Mouse (Mus musculus) limb, embryonic 13.5 days (tissue): ENCODE results near the gene Prkd2. TPM values are rescaled to one million over a fixed set of nuclear protein-coding genes. Genes with fewer than 3 reads are reported as not detected.

Experiments
- ATAC-seq: fragments of 200-750 bp; cut with Nextera tagmentation; 2 replicates; pipeline ENCODE4 v1.8.0; 2017; ENCODE audit warnings: low read depth, moderate number of reproducible peaks, moderate TSS enrichment; ENCODE audit not compliant: low FRiP score
- H3K27ac ChIP-seq: fragments of 300-500 bp; sonication (generic); 2 replicates; pipeline ENCODE4 v1.5.1; 2015; ENCODE audit warnings: inconsistent platforms, mild to moderate bottlenecking, moderate library complexity
- H3K27me3 ChIP-seq: fragments of 300-500 bp; sonication (generic); 2 replicates; pipeline ENCODE4 v1.6.1; 2015; ENCODE audit warnings: mild to moderate bottlenecking, inconsistent platforms
- H3K36me3 ChIP-seq: fragments of 300-500 bp; sonication (generic); 2 replicates; pipeline ENCODE4 v1.6.1; 2015; ENCODE audit warnings: inconsistent platforms, mild to moderate bottlenecking, moderate library complexity
- H3K4me1 ChIP-seq: fragments of 300-500 bp; sonication (generic); 2 replicates; pipeline ENCODE4 v1.6.1; 2015; ENCODE audit warnings: inconsistent platforms
- H3K4me2 ChIP-seq: fragments of 300-500 bp; sonication (generic); replicated peaks from 2 replicates; pipeline ENCODE4 v1.6.1; 2015; ENCODE audit warnings: inconsistent platforms, mild to moderate bottlenecking, moderate library complexity
- H3K4me3 ChIP-seq: fragments of 300-500 bp; sonication (generic); 2 replicates; pipeline ENCODE4 v1.5.1; 2015; ENCODE audit warnings: moderate library complexity, mild to moderate bottlenecking, inconsistent platforms
- H3K9ac ChIP-seq: fragments of 300-500 bp; sonication (generic); 2 replicates; pipeline ENCODE4 v1.6.1; 2015; ENCODE audit warnings: mild to moderate bottlenecking, inconsistent platforms
- H3K9me3 ChIP-seq: fragments of 300-500 bp; sonication (generic); 2 replicates; pipeline ENCODE4 v1.6.1; 2016; ENCODE audit warnings: inconsistent platforms
- WGBS: fragments of 180-500 bp; shearing (Covaris S2); methylation state at CpG from one replicate; pipeline ENCODE4 v1.1.7; 2015; 5-methylcytosine and 5-hydroxymethylcytosine counted together
- polyA plus RNA-seq: library from polyadenylated mRNA; unstranded; fragments of >200 nt; fragmentation: Nextera tagmentation; extraction: Ambion mirVana; gene quantifications from 2 replicates; pipeline ENCODE4 v1.2.1, GENCODE M21; 2015

Gene Prkd2
- polyA plus RNA-seq, 1 experiment from 2014 or later, result 20.8 TPM

DNA sequence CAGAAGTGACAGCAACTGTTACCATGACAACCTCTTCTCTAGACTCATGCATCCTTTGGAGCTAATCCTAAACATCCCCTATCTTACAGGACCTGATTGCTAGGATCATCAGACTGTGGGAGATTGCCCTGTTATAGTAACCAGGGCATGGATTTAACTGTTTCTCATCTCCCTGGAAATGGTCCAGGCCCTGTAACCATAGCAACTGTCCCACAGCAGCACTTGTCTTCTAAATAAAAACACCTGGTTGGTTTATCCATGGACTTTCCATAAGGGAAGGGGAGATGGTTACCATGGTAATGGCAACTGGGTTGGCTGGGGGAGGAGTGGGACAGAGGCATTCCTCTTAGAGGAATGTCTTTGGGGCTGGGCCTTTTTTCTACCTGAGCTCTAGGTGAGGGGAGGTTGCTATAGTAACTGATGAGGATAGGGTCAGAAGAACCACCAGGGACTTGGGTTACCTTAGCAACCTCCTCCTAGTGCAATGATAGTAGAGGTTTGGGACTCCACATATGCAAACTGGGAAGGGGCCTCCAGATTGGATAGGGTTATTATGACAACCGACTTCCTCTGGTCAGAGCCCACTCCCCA, 27.3 kb upstream of the Prkd2 start, which contains the start of gene Strn4:
Strn4 (plus strand) TSS at position 539 of the 591 bp plus-strand sequence.
- Histone ChIP-seq H3K27ac (peak within 1 kb of the TSS; percentile 97), H3K4me1 (peaks cover 65% of the 10 kb centered on the region), H3K4me2 (peak within 1 kb of the TSS; percentile 98), H3K36me3 (peaks cover 25% of the 10 kb centered on the region), H3K4me3 (peak within 1 kb of the TSS; percentile 82), H3K9ac (peak within 1 kb of the TSS; percentile 99), H3K9me3 (no peaks in the 10 kb centered on the region), H3K27me3 (peaks cover 28% of the 10 kb centered on the region)
- ATAC-seq, result peak; percentile 48
- 4% methylated on average over 1 of the region's 1 CpGs for WGBS

GRCm38 (mm10) chr7:16816078-16816474, 26.6 kb upstream of the Prkd2 start:
- no peaks in the 10 kb centered on the region for H3K9me3 ChIP-seq
- H3K36me3 ChIP-seq, result peaks cover 20% of the 10 kb centered on the region
- peak overlapping the region; percentile 97 for H3K27ac ChIP-seq
- peaks cover 21% of the 10 kb centered on the region for H3K27me3 ChIP-seq
- under 1% methylated on average over 54 of the region's 55 CpGs for WGBS
- peak overlapping the region; percentile 82 for H3K4me3 ChIP-seq
- H3K9ac ChIP-seq, result peak overlapping the region; percentile 99
- peak overlapping the region; percentile 98 for H3K4me2 ChIP-seq
- peak; percentile 82 for ATAC-seq
- H3K4me1 ChIP-seq, result peaks cover 65% of the 10 kb centered on the region

DNA sequence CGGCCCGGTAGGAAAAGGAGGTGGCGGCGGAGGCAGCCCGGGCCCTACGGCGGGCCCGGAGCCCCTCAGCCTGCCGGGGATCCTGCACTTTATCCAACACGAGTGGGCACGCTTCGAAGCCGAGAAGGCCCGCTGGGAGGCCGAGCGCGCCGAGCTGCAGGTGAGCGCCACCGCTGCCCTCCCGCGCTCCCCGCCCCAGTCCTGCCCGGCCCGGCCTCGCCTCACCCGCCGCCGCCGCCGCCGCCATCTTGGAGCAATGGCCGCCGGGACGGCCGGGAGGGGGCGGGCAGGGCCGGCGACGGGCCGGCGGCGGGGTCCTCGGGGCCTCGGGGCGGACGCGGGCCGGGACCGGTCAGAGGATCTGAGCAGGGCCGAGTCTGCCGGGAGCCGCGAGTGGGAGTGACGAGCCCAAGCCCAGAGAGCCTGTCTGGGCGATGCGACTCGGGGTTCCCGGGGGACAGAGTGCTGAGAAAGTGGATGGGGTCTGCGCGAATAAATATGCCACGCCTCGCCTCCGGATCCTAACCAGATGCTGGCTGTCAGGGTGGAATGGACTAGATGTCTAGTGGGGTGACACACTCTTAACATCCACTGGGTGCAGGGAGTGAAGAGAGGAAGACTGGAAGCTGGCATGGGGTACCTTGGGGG, 26.1 kb upstream of the Prkd2 start, which contains the start of gene Fkrp:
Fkrp (minus strand) TSS at position 258 of the 648 bp plus-strand sequence.
- H3K27ac ChIP-seq, result peak within 1 kb of the TSS; percentile 97
- under 1% methylated on average over 46 of the region's 64 CpGs for WGBS
- peaks cover 65% of the 10 kb centered on the region for H3K4me1 ChIP-seq
- peaks cover 17% of the 10 kb centered on the region for H3K27me3 ChIP-seq
- peak within 1 kb of the TSS; percentile 98 for H3K4me2 ChIP-seq
- peak within 1 kb of the TSS; percentile 82 for H3K4me3 ChIP-seq
- ATAC-seq, result peak; percentile 64; the same call in 1 of the 2 replicates
- H3K9me3 ChIP-seq, result no peaks in the 10 kb centered on the region
- peaks cover 20% of the 10 kb centered on the region for H3K36me3 ChIP-seq
- peak within 1 kb of the TSS; percentile 99 for H3K9ac ChIP-seq

- Histone ChIP-seq H3K9me3 (no peaks in the 10 kb centered on the region), H3K9ac (peak overlapping the region; percentile 99), H3K27ac (no peak overlapping the region), H3K27me3 (peaks cover 6% of the 10 kb centered on the region), H3K4me2 (peak overlapping the region; percentile 98), H3K4me1 (peaks cover 68% of the 10 kb centered on the region), H3K36me3 (peaks cover 23% of the 10 kb centered on the region), H3K4me3 (peak overlapping the region; percentile 82)
- WGBS, result 62% methylated on average over 3 of the region's 3 CpGs
- no peak for ATAC-seq
Observed at GRCm38 (mm10) chr7:16817693-16818092, 25.0 kb upstream of the Prkd2 start.

DNA sequence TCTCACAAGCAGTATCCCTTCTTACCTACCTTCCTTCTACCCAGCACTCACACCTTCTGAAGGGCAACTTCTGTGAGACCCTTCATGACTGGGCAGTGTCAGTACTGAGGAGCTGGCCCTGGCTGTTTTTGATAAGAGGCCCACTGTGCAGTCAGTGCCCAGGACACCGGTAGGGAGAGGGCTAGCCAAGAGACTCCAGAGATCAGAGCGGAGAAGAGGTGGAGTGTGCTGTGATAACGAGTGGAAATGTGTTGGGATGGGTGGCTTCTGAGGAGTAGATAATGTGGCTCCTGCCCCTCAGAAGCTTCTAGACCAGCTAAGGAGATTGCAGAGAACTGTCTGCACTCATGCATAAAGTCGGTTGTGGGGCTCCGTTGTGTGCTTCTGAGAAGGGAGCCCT, 22.9 kb upstream of the Prkd2 start:
- peaks cover 25% of the 10 kb centered on the region for H3K36me3 ChIP-seq
- H3K4me1 ChIP-seq, result peaks cover 68% of the 10 kb centered on the region
- no peak overlapping the region for H3K4me3 ChIP-seq
- no peak overlapping the region for H3K27ac ChIP-seq
- WGBS, result 76% methylated on average over 5 of the region's 5 CpGs
- no peak overlapping the region for H3K4me2 ChIP-seq
- no peaks in the 10 kb centered on the region for H3K27me3 ChIP-seq
- no peaks in the 10 kb centered on the region for H3K9me3 ChIP-seq
- no peak overlapping the region for H3K9ac ChIP-seq
- no peak for ATAC-seq

GRCm38 (mm10) chr7:16820271-16820763, 22.4 kb upstream of the Prkd2 start:
- Histone ChIP-seq H3K9ac (no peak overlapping the region), H3K4me1 (peaks cover 63% of the 10 kb centered on the region), H3K9me3 (no peaks in the 10 kb centered on the region), H3K27ac (no peak overlapping the region), H3K27me3 (no peaks in the 10 kb centered on the region), H3K4me3 (no peak overlapping the region), H3K36me3 (peaks cover 30% of the 10 kb centered on the region), H3K4me2 (no peak overlapping the region)
- WGBS, result 66% methylated on average over 5 of the region's 5 CpGs
- ATAC-seq, result no peak

DNA sequence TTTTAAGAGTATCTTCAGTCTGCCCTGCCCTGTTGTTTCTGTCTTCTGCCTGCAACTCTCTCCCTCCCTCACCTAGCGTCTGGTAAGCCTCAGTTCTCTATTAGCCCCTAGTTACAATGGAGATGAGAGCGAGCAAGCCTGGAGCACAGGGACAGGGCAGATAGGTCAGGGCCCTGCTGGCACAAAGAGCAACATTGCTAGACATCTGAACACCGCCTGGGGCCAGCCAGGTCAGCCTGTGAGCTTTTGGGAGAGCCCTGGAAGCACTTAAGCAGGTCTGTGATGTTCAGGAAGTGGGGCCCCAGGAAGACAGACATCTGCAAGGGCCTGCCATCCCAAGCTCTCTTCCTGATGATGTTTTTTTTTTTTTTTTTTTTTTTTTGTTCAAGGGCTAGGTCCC, 21.6 kb upstream of the Prkd2 start:
- no peak for ATAC-seq
- Histone ChIP-seq H3K4me3 (no peak overlapping the region), H3K4me2 (no peak overlapping the region), H3K27ac (no peak overlapping the region), H3K36me3 (peaks cover 38% of the 10 kb centered on the region), H3K4me1 (peaks cover 57% of the 10 kb centered on the region), H3K9me3 (no peaks in the 10 kb centered on the region), H3K27me3 (no peaks in the 10 kb centered on the region), H3K9ac (peak overlapping the region; percentile 43; the same call in 1 of the 2 replicates)
- 24% methylated on average over 3 of the region's 3 CpGs for WGBS

GRCm38 (mm10) chr7:16821669-16822101, 21.0 kb upstream of the Prkd2 start:
- peaks cover 57% of the 10 kb centered on the region for H3K4me1 ChIP-seq
- H3K27me3 ChIP-seq, result no peaks in the 10 kb centered on the region
- no peak overlapping the region for H3K4me3 ChIP-seq
- 71% methylated on average over 4 of the region's 4 CpGs for WGBS
- H3K27ac ChIP-seq, result no peak overlapping the region
- no peaks in the 10 kb centered on the region for H3K9me3 ChIP-seq
- ATAC-seq, result no peak
- no peak overlapping the region for H3K4me2 ChIP-seq
- no peak overlapping the region for H3K9ac ChIP-seq
- H3K36me3 ChIP-seq, result peaks cover 44% of the 10 kb centered on the region

DNA sequence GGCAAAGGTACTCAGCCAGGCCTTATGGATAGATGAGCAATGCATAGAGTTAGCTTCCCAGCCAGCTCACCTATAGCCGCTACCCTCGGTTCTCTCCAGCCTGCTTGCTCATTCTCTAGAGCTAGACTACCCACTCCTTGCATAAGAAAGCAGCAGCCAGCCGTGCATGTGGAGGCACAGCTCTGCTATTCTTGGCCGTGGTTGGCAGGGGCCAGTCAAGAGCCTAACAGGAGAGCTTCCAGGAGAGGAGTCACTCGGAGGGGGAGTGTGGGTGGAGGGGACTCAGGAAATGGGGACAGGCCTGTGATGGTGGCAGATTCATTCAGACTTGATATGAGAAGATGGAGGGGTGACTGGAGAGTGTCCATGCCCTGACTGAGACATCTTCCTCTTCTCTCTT, 19.0 kb upstream of the Prkd2 start:
- H3K4me1 ChIP-seq, result peaks cover 38% of the 10 kb centered on the region
- no peak for ATAC-seq
- peaks cover 64% of the 10 kb centered on the region for H3K36me3 ChIP-seq
- no peak overlapping the region for H3K9ac ChIP-seq
- 71% methylated on average over 5 of the region's 5 CpGs for WGBS
- no peaks in the 10 kb centered on the region for H3K9me3 ChIP-seq
- H3K4me3 ChIP-seq, result no peak overlapping the region
- H3K27ac ChIP-seq, result no peak overlapping the region
- H3K4me2 ChIP-seq, result no peak overlapping the region
- no peaks in the 10 kb centered on the region for H3K27me3 ChIP-seq

DNA sequence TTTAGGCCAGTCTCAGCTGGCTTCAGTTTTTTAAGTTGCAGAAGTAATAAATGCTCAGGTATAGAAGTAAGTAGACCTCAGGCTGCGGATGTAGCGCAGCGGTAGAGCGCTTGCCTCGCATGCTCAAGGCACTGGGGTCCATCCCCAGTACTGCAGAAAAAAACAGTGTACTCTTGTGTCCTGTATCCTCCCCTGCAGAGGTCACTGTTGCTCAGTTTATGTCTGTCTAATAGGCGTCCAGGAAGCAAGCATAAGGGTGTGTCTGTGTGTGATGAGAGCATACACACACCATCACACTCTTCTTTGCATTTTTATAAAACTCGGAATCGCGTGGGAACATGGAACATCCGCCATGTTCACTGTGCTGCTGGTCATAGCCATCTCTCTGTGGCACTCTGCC, 16.9 kb upstream of the Prkd2 start:
- H3K27ac ChIP-seq, result no peak overlapping the region
- no peak overlapping the region for H3K4me2 ChIP-seq
- 83% methylated on average over 10 of the region's 10 CpGs for WGBS
- peaks cover 85% of the 10 kb centered on the region for H3K36me3 ChIP-seq
- H3K27me3 ChIP-seq, result no peaks in the 10 kb centered on the region
- no peaks in the 10 kb centered on the region for H3K9me3 ChIP-seq
- peaks cover 18% of the 10 kb centered on the region for H3K4me1 ChIP-seq
- no peak overlapping the region for H3K9ac ChIP-seq
- H3K4me3 ChIP-seq, result no peak overlapping the region
- no peak for ATAC-seq

DNA sequence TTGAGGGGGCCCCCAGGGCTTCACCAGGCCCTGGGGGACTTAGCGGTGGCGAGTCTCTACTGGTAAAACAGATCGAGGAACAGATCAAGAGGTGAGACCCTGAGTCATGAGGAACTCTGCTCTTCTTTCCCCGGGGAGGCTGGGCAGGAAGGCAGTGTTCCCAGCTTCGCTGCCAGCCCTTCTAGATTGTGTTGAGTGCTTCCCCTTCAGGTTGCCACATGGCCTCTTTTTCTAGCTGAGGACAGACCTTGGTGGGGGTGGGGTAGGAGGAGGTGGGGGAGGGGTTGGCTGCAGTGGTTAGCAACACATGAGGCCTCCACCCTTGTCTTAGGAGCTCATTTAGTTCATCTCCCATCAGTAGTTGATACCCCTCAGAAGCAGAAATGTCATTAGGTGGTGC, 16.1 kb upstream of the Prkd2 start:
- 68% methylated on average over 5 of the region's 5 CpGs for WGBS
- H3K4me3 ChIP-seq, result no peak overlapping the region
- H3K27ac ChIP-seq, result no peak overlapping the region
- no peak overlapping the region for H3K4me2 ChIP-seq
- no peaks in the 10 kb centered on the region for H3K27me3 ChIP-seq
- no peak for ATAC-seq
- no peaks in the 10 kb centered on the region for H3K9me3 ChIP-seq
- peaks cover 93% of the 10 kb centered on the region for H3K36me3 ChIP-seq
- H3K9ac ChIP-seq, result peak overlapping the region; percentile 20; the same call in 1 of the 2 replicates
- peaks cover 10% of the 10 kb centered on the region; the same call in 1 of the 2 replicates for H3K4me1 ChIP-seq

GRCm38 (mm10) chr7:16827274-16827673, 15.4 kb upstream of the Prkd2 start:
- Histone ChIP-seq H3K9me3 (no peaks in the 10 kb centered on the region), H3K27me3 (no peaks in the 10 kb centered on the region), H3K36me3 (peaks cover 99% of the 10 kb centered on the region), H3K4me3 (no peak overlapping the region), H3K4me1 (0 out of 2 replicates have a peak, but pooled peaks cover 5% of the 10 kb centered on the region), H3K4me2 (no peak overlapping the region), H3K9ac (no peak overlapping the region), H3K27ac (no peak overlapping the region)
- WGBS, result 70% methylated on average over 4 of the region's 4 CpGs
- no peak for ATAC-seq
